Mouse (Mus musculus) kidney, adult 2 months (tissue): ENCODE results near the gene Crct1.

ENCODE experiments used
- CTCF ChIP-seq: fragments of 200-500 bp; conservative IDR thresholded peaks from 2 replicates; pipeline ENCODE4 v1.5.1; 2011; ENCODE audit warnings: low read depth, mild to moderate bottlenecking, control low read depth, low read length, moderate library complexity, mixed read lengths; ENCODE audit not compliant: insufficient read depth, insufficient read length
- POLR2A ChIP-seq: fragments of 200-500 bp; IDR thresholded peaks from one replicate; pipeline ENCODE4 v1.6.1; 2011; ENCODE audit warnings: low read depth, low read length, control low read depth

DNA sequence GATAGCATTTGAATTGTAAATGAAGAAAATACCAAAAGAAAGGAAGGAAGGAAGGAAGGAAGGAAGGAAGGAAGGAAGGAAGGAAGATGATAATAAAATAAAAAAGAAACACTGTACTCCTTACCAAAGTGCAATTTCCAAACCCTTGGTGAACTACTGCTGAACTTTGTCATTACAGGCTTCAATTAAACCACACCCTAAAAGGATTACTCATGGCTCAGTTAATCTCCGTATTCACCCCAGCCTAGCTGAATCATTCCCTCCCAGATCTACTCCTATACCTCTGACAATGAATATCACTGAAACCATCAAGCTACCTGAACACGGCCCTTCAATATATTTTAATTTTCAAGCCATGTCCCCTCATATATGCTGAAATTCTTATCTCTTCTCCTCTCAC is 37.0 kb downstream of the Crct1 start:
- TF ChIP-seq CTCF (no peak), POLR2A (no peak)
